Mouse (Mus musculus): ENCODE results near the gene Rex1bd.
"Not testable (repeated sequence)": the region's sequence is repeated elsewhere in the genome, so short reads cannot be mapped to it uniquely, and the experiment has no call there.

Gene Rex1bd

GRCm38 (mm10) chr8:70529299-70529698 is 22.7 kb upstream of the Rex1bd start:
- DNase-seq (ENCODE audit: low read depth, low spot score): no peak

GRCm38 (mm10) chr8:70528182-70528797 is 21.7 kb upstream of the Rex1bd start:
- no peak for DNase-seq (ENCODE audit: low read depth, low spot score)

- DNase-seq (ENCODE audit: low read depth, low spot score): peak; percentile 90
Observed at GRCm38 (mm10) chr8:70527512-70528181, 21.1 kb upstream of the Rex1bd start, which contains the start of the genes Fkbp8 and Kxd1. Gene Fkbp8, plus strand, starts transcription at chr8:70527724. Gene Kxd1, minus strand, starts transcription at chr8:70527956.

- DNase-seq (ENCODE audit: low read depth, low spot score): no peak
Observed at GRCm38 (mm10) chr8:70527111-70527511, 20.6 kb upstream of the Rex1bd start.

GRCm38 (mm10) chr8:70522592-70523403 is 16.2 kb upstream of the Rex1bd start:
- DNase-seq (ENCODE audit: low read depth, low spot score): peak; percentile 94

- no peak for DNase-seq (ENCODE audit: low read depth, low spot score)
Observed at GRCm38 (mm10) chr8:70519606-70520005, 13.1 kb upstream of the Rex1bd start.

GRCm38 (mm10) chr8:70519043-70519442 is 12.5 kb upstream of the Rex1bd start:
- no peak for DNase-seq (ENCODE audit: low read depth, low spot score)

GRCm38 (mm10) chr8:70517940-70518643 is 11.5 kb upstream of the Rex1bd start:
- DNase-seq (ENCODE audit: low read depth, low spot score): no peak

GRCm38 (mm10) chr8:70513441-70513840 is 6.9 kb upstream of the Rex1bd start:
- no peak for DNase-seq (ENCODE audit: low read depth, low spot score)

GRCm38 (mm10) chr8:70512253-70512903 is 5.8 kb upstream of the Rex1bd start:
- DNase-seq (ENCODE audit: low read depth, low spot score): no peak

GRCm38 (mm10) chr8:70511770-70512169 is 5.2 kb upstream of the Rex1bd start:
- no peak for DNase-seq (ENCODE audit: low read depth, low spot score)

GRCm38 (mm10) chr8:70511174-70511573 is 4.6 kb upstream of the Rex1bd start:
- DNase-seq (ENCODE audit: low read depth, low spot score): not testable (repeated sequence)

- DNase-seq (ENCODE audit: low read depth, low spot score): peak; percentile 94
Observed at GRCm38 (mm10) chr8:70510228-70510915, 3.8 kb upstream of the Rex1bd start, which contains the start of gene Uba52. Gene Uba52, minus strand, starts transcription at chr8:70510801.

- no peak for DNase-seq (ENCODE audit: low read depth, low spot score)
Observed at GRCm38 (mm10) chr8:70509281-70509952, 2.9 kb upstream of the Rex1bd start.

- DNase-seq (ENCODE audit: low read depth, low spot score): no peak
Observed at GRCm38 (mm10) chr8:70507027-70507393, 458 bp upstream of the Rex1bd start.

GRCm38 (mm10) chr8:70505698-70506327 is 739 bp downstream of the Rex1bd start:
- DNase-seq (ENCODE audit: low read depth, low spot score): no peak

- no peak for DNase-seq (ENCODE audit: low read depth, low spot score)
Observed at GRCm38 (mm10) chr8:70504851-70505250, 1.7 kb downstream of the Rex1bd start.

- DNase-seq (ENCODE audit: low read depth, low spot score): no peak
Observed at GRCm38 (mm10) chr8:70504291-70504716, 2.2 kb downstream of the Rex1bd start.

- DNase-seq (ENCODE audit: low read depth, low spot score): no peak
Observed at GRCm38 (mm10) chr8:70503062-70503750, 3.3 kb downstream of the Rex1bd start.

Measured in brain, embryonic 18.5 days (tissue).